Mouse (Mus musculus) liver, embryonic 14.5 days (tissue): ENCODE results near the gene Slc22a17. TPM values are rescaled to one million over a fixed set of nuclear protein-coding genes. Genes with fewer than 3 reads are reported as not detected.

Experiments
- ATAC-seq: fragments of 200-750 bp; cut with Nextera tagmentation; 2 replicates; pipeline ENCODE4 v1.8.0; 2017; ENCODE audit warnings: moderate number of reproducible peaks, mild to moderate bottlenecking, moderate library complexity; ENCODE audit not compliant: insufficient read depth
- DNase-seq, 3 experiments: peaks; one replicate each; pipeline ENCODE4 v3.0.0-alpha.2; 2012 to 2013; ENCODE audit warnings: low read depth in 3 of 3, low spot score in 3 of 3
- H3K27ac ChIP-seq: fragments of 300-500 bp; sonication (generic); 2 replicates; pipeline ENCODE4 v1.5.1; 2014; ENCODE audit warnings: moderate library complexity, mild to moderate bottlenecking, control low read depth, inconsistent platforms
- H3K27me3 ChIP-seq: fragments of 300-500 bp; sonication (generic); 2 replicates; pipeline ENCODE4 v1.6.1; 2014; ENCODE audit warnings: mild to moderate bottlenecking, low read length, moderate library complexity; ENCODE audit not compliant: control insufficient read depth, insufficient read depth
- H3K36me3 ChIP-seq: fragments of 300-500 bp; sonication (generic); replicated peaks from 2 replicates; pipeline ENCODE4 v1.6.1; 2014; ENCODE audit warnings: low read depth; ENCODE audit not compliant: control insufficient read depth, insufficient read depth
- H3K4me1 ChIP-seq, 2 experiments: fragments of 200-500 bp in 1 of 2; fragments of 300-500 bp in 1 of 2; sonication (generic) in 1 of 2; replicated peaks; 2 replicates each; pipeline ENCODE4 v1.6.1; 2012 to 2014; ENCODE audit warnings: antibody characterized with exemption in 1 of 2, inconsistent platforms in 1 of 2, low read length in 1 of 2; ENCODE audit not compliant: control insufficient read depth in 2 of 2, insufficient read depth in 2 of 2
- H3K4me2 ChIP-seq: fragments of 300-500 bp; sonication (generic); 2 replicates; pipeline ENCODE4 v1.6.1; 2014; ENCODE audit warnings: low read depth, mild to moderate bottlenecking, control low read depth, moderate library complexity
- H3K4me3 ChIP-seq, 2 experiments: fragments of 200-500 bp in 1 of 2; fragments of 300-500 bp in 1 of 2; sonication (generic) in 1 of 2; 2 replicates each; pipeline ENCODE4 v1.5.1; 2012 to 2014; ENCODE audit warnings: low read depth in 2 of 2, low read length in 2 of 2, mild to moderate bottlenecking in 2 of 2, control low read depth in 1 of 2, inconsistent platforms in 1 of 2, moderate library complexity in 1 of 2; ENCODE audit not compliant: insufficient read depth in 1 of 2
- H3K9ac ChIP-seq: fragments of 300-500 bp; sonication (generic); replicated peaks from 2 replicates; pipeline ENCODE4 v1.6.1; 2014; ENCODE audit warnings: mild to moderate bottlenecking, control low read depth, moderate library complexity
- H3K9me3 ChIP-seq: fragments of 300-500 bp; sonication (generic); 2 replicates; pipeline ENCODE4 v1.6.1; 2016; ENCODE audit warnings: low read length, mixed read lengths; ENCODE audit not compliant: control insufficient read depth
- CTCF ChIP-seq: IDR thresholded peaks from 2 replicates; pipeline ENCODE4 v1.5.1; 2016; ENCODE audit warnings: antibody characterized with exemption, low read depth, control low read depth
- EP300 ChIP-seq: IDR thresholded peaks from 2 replicates; pipeline ENCODE4 v1.6.1; 2016; ENCODE audit warnings: antibody characterized with exemption, low read depth
- WGBS: fragments of 180-500 bp; shearing (Covaris S2); extraction: QIAGEN DNeasy Blood & Tissue Kit; methylation state at CpG from one replicate; pipeline ENCODE4 v1.1.7; 2014; ENCODE audit not compliant: insufficient replicate concordance; 5-methylcytosine and 5-hydroxymethylcytosine counted together
- polyA plus RNA-seq, 2 experiments: library from polyadenylated mRNA; depleted of rRNA in 1 of 2; stranded (reverse) in 1 of 2; unstranded in 1 of 2; fragments of >200 nt; fragmentation: Nextera tagmentation in 1 of 2; extraction: Ambion mirVana in 1 of 2; gene quantifications; 2 replicates each; pipeline versions ENCODE4 v1.2.1 to v1.2.3; 2012 to 2014

Slc22a17 gene
- polyA plus RNA-seq, 2 experiments = 0.79 to 4.2 TPM

DNA sequence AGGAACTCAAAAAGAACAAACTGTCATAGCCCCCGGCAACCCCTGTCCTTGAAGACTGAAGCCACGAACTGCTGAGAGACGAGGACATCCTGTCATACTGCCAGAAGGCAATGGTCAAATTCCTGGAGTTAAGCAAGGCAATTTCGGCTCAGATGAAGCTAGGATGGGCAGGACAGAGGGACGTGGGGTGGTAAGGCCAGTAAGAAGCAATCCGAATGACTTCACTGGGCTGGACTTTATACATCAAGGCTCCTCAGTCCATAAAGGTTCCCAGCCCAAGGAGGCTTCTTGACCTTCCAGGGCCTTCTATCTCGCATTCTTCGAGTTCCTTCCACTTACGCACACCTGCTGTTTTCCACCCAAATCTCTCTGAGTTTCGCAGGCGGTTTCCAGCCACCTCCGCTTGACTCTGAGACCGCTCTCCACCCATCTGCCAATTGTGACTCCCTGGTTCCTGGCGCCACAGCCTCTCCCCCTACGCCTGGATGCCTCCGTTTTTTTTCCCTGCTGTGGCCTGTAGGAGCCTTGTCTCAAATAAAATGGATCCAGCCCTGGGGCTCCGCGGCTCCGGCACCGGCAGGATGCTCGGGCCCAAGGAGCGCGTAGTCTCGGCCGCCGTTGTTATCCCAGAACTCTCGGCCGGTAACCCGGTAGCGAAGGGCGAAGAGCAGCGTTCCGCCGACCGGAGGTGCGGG lies 36.9 kb downstream of the Slc22a17 start:
- Histone ChIP-seq H3K4me1 (peaks cover 7 to 11% of the 10 kb centered on the region in 2 experiments), H3K27ac (no peak overlapping the region), H3K4me2 (peak overlapping the region; percentile 74), H3K27me3 (no peaks in the 10 kb centered on the region; the same call in 1 of the 2 replicates), H3K9ac (peak overlapping the region; percentile 27), H3K9me3 (no peaks in the 10 kb centered on the region), H3K4me3 (peak overlapping the region; percentile 57 to 83), H3K36me3 (no peaks in the 10 kb centered on the region)
- TF ChIP-seq CTCF (no peak), EP300 (no peak)
- 4% methylated on average over 36 of the region's 36 CpGs for WGBS
- DNase-seq (no peak), ATAC-seq (peak; percentile 31)

- no peak overlapping the region for H3K9ac ChIP-seq
- H3K27ac ChIP-seq = no peak overlapping the region
- H3K4me1 ChIP-seq = peaks cover 7 to 11% of the 10 kb centered on the region in 2 experiments
- TF ChIP-seq EP300 (no peak), CTCF (no peak)
- WGBS = 65% methylated on average over 3 of the region's 3 CpGs
- no peaks in the 10 kb centered on the region for H3K36me3 ChIP-seq
- no peak overlapping the region for H3K4me3 ChIP-seq
- H3K4me2 ChIP-seq = no peak overlapping the region
- H3K9me3 ChIP-seq = no peaks in the 10 kb centered on the region
- ATAC-seq = no peak
- no peak for DNase-seq
- no peaks in the 10 kb centered on the region; the same call in 1 of the 2 replicates for H3K27me3 ChIP-seq
These were observed 38.8 kb downstream of the Slc22a17 start for GRCm38 (mm10) chr14:54874165-54874564.

DNA sequence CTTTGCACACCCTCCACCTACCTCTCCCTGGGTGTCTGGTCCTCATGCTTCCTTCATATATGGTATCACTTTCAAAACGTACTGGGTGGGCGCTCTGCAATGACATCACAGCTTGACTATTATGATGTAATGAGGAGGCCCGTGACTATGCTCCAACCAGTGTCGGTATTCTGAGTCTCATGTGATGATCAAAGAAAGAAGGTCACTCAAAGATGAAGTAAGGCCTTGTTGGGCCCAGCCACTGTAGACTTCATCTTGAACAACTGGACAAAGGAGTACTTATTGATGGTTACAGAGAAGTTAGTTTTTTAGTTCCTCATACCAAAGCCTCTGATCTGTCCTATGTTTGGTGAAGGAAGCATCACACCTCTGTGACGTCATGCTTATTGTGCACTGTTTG lies 42.1 kb downstream of the Slc22a17 start, which contains the start of gene Homez:
Gene Homez (minus strand): TSS at position 101 of the 400 bp plus-strand sequence.
- no peak within 1 kb of the TSS for H3K4me2 ChIP-seq
- H3K9me3 ChIP-seq = no peaks in the 10 kb centered on the region
- no peak for TF ChIP-seq EP300
- ATAC-seq (no peak), DNase-seq (no peak)
- no peak within 1 kb of the TSS for H3K27ac ChIP-seq
- H3K4me1 ChIP-seq = peaks cover 3% of the 10 kb centered on the region in 2 experiments; a peak in 3 of 4 replicates
- 67% methylated on average over 5 of the region's 5 CpGs for WGBS
- no peak within 1 kb of the TSS for H3K9ac ChIP-seq
- H3K27me3 ChIP-seq = no peaks in the 10 kb centered on the region; the same call in 1 of the 2 replicates
- H3K4me3 ChIP-seq = no peak within 1 kb of the TSS
- H3K36me3 ChIP-seq = no peaks in the 10 kb centered on the region

DNA sequence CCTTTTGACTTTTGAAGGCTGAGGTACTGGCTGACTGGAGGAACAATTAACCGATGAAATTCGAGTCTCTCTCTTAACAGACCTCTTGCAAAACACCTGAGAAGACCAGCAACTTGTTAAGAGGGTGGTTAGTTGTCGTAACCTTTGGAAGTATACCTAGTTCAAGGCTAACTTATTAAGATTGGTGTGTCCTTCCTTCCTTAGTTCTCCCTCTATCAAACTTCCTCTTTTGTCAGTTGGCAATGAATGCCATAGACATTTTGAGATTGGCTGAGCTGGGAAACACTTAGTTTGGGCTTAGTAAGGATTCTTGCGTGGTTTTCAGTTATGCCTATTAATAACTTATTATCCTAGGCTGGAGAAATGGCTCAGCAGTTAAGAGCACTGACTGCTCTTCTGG lies 44.9 kb downstream of the Slc22a17 start:
- no peaks in the 10 kb centered on the region for H3K27me3 ChIP-seq
- H3K36me3 ChIP-seq = no peaks in the 10 kb centered on the region
- H3K9me3 ChIP-seq = no peaks in the 10 kb centered on the region
- WGBS = 49% methylated on average over 4 of the region's 4 CpGs
- no peak overlapping the region for H3K9ac ChIP-seq
- no peak overlapping the region for H3K27ac ChIP-seq
- no peak for TF ChIP-seq EP300
- no peak for TF ChIP-seq CTCF
- H3K4me2 ChIP-seq = no peak overlapping the region
- H3K4me1 ChIP-seq = no peaks in the 10 kb centered on the region
- no peak overlapping the region for H3K4me3 ChIP-seq
- ATAC-seq (no peak), DNase-seq (no peak)

DNA sequence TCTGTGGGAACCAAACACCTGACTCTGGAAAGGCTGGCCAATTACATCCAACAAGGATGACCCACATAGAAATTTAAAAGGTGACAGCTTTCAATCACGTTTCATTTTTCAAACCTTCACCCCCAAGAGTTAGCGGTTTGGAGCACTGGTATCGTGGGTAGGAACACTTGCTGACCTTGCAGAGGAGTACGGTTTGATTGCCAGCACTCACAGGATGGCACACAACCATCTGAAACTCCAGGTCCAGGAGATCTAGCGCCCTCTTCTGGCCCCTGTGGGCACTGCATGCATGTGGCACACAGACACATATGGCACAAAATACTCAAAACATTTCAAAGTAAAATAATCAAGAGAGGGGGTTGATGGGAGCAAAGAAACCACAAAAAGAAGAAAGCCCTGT lies 46.0 kb downstream of the Slc22a17 start:
- WGBS = 52% methylated on average over 5 of the region's 5 CpGs

More for the DNA sequence above, 46.0 kb downstream of the Slc22a17 start:
- no peaks in the 10 kb centered on the region for H3K36me3 ChIP-seq
- H3K9me3 ChIP-seq = no peaks in the 10 kb centered on the region
- no peaks in the 10 kb centered on the region for H3K27me3 ChIP-seq
- no peak for DNase-seq
- peak; percentile 80 for TF ChIP-seq CTCF
- no peak for TF ChIP-seq EP300
- H3K9ac ChIP-seq = no peak overlapping the region
- no peak for ATAC-seq
- no peaks in the 10 kb centered on the region for H3K4me1 ChIP-seq
- H3K4me2 ChIP-seq = no peak overlapping the region
- no peak overlapping the region for H3K27ac ChIP-seq
- no peak overlapping the region for H3K4me3 ChIP-seq
